Mouse (Mus musculus): ENCODE measurements around the gene Slc22a1. TPM values are rescaled to one million over a fixed set of nuclear protein-coding genes. Genes with fewer than 3 reads are reported as not detected.

Gene Slc22a1
- total RNA-seq, 4 experiments from 2014 or later: 0.97 to 2.4 (median 0.98) TPM; not detected in 1

DNA sequence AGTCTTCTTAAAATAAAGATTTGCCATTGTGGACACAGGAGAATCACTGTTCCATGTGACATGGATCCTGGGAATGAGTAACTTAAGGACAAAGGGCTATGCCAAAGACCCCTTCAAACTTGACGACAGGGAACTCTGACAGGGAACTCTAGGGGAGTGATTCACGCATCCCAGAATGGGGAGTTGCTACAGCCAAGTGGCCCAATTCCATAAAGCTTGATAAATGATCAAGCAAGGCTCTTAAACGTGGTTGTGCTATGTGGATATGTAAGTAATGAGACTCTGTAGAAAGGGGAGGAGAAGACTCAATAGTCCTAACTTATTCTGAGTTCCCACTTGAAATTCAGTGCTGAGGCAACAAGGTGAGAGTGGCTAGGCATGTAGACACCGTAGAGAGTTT is 40.8 kb downstream of the Slc22a1 start:
- no peak for DNase-seq (ENCODE audit: low spot score in 2 of 2)

DNA sequence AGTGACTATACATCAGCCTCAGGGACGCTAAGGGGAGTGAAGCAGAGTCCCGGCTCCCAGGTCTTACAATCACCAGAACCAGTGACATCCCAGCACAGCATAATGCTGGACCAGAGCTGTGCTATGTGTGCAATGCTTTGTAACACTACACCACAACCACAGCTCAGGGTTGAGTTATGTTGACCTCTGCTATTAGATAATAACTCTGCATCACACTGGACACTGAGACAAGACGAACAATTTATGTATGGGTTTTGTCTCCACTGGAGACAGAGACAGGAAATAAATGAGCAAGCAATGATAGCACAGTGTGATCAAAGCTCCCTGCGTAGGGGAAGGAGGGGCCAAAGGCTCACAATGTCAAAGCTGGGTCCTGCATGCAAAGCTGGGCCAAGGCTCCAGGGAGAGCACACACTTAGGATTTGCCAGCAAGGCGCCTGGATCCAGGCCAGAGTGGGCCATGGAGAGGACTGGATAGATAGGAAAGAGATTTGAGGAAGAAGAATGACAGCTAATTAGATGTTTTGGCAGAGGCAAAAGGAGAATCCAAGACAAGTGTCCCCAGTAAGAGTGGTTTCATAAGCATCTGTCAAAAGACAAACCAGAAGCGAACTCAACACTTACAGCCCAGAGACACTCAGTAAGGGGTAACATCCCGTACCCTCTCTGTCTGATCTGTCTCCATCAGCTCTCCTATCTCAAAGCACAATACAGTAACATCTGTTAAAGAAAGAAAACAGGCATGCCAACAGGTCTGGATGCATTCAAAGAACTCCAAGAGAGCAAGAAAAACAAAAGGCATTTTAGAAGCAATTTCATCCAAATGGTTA is 43.6 kb downstream of the Slc22a1 start:
- no peak for DNase-seq (ENCODE audit: low spot score in 2 of 2)

DNA sequence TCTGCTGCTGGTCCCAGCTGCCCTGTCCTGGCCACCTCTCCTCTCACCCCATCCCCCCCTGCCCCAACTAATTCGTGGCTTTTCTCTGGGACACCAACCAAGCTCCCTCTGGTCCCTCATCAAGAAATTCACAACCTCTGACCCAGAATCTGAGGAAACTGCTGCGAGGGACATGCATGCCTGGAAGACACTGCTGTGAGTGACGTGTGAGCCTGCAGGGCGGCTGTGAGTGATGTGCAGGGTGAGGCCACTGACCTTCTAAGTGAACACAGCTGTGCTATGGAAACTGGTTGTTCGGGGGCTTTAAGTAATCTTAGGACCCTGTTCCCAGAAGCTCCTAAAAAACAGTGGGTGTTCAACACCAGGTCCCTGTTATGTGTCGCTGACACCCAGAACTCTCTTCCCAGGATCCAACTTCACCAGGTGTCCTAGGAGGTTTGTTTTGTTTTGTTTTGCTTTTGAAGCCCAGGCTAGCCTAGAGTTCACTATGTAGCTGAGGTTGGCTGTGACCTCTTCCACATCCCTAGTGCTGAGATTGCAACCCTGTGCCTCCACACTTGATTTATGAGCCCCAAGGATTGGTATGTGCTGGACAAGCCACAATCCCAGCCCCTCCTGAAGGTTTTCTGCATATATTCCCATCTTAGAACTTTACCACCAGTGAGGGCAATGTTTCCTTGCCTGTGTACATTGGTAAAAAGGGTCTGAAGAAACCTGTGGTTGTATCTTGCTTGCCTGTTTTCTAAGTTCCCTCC is 44.5 kb downstream of the Slc22a1 start:
- DNase-seq (ENCODE audit: low spot score in 2 of 2): no peak

DNA sequence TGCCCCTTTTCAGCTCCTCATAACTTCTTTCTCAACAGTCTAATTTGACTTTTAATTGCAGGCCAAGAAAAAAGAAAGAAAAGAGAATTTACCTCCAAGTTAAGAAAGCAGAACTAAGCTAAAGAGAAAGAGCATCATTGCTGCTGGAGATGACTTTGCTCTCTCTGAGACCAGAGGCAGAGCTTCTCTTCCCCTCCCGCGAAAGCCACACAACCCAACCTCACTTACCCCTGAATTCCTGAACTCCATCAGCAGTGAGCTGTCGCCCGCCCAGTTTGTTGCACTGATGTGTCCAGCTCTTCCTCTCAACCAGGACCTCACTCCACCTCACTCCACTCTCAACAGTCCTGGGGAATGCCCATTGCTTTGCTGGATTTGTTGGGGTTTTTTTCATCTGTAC is 47.6 kb downstream of the Slc22a1 start:
- DNase-seq (ENCODE audit: low spot score in 2 of 2): no peak

DNA sequence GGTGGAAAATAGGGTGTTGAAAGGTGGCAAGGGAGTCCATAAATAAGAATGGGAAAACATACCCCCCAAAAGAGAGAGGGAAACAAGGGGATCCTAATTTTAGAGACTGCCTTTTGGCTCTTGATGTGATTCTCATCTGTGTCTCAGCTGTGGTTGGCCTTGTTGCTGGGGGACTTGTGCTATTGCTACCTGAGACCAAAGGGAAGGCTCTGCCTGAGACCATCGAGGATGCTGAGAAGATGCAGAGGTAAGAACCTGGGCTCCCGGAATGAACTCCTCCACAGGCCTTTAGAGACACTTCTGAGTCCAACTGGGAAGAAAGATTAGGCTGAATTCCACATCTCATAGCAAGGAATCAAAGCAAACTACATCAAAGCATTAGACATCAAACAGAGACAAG is 56.0 kb downstream of the Slc22a1 start:
- no peak for DNase-seq (ENCODE audit: low spot score in 2 of 2)

DNA sequence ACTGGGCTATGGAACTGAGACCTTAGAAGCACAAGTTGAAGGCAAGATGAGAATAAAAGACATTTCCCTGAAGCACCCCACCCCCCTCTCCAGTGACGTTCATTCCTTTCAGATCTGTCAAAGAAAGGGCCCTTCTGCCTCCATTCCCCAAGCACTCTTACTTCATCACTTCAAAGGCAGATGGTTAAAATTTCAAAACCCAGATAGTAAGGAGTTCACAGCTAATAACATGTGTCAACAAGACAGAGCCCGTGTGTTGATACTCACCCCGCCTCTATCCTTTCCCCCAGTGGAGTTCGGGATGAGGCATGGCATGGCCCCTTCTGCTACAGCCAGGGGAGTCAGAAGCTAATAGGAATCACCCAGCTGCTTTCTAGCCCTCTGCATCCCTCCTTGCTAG is 60.2 kb downstream of the Slc22a1 start:
- DNase-seq (ENCODE audit: low spot score in 2 of 2): no peak

DNA sequence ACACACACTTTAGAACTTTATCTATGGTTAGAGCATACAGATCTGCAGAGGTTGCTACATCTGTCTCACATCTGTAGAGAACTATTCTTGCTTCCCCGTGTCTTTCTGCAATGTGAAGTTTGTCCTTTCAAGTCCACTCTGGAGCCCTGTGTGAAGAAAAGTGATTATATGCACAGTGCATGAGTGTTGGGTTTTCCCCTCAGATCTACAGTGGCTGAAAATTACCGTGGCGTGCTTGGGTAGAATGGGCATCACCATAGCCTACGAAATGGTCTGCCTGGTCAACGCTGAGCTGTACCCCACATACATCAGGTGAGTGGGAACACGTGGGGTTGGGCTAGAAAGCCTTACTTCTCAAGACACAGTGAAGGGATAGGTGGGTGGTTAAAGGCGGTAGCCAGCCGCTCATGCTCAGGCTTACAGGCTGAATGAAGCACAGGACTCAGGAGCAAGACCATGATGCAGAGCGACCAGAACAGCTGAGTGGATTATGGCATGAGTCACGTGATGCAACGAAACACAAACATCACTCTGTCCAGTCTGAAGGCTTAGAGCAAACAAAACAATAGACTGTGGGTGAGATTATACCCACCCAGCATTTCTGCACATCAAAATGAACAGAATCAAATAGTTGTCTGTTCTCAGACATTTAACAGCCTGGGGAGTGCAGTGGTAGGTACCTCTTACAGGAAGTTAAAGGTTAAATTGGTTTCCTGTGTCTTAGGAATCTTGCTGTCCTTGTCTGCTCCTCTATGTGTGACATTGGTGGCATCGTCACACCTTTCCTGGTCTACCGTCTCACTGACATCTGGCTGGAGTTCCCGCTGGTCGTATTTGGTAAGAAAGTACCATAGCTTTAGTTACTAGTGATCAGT is 60.9 kb downstream of the Slc22a1 start:
- DNase-seq (ENCODE audit: low spot score in 2 of 2): no peak

DNA sequence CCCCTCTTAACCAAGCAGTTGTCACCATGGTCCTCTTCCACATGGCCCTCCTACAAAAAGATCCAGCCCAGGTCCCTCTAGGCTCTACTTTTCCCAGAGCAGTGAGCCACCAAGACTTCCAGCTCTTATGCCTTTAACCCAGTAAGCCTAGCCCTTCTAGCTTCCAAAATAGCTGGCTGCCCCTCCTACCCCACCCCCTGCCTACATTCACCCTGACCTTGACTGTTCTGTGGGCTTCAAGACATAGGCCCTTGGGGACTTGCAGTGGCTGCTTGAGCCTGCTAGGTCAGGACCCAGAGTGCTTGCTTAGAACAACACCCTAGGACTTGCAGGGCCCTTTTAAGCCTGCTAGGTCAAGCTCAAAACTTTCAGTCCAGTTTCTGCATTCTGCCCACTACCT is 68.4 kb downstream of the Slc22a1 start:
- no peak for DNase-seq (ENCODE audit: low spot score in 2 of 2)

DNA sequence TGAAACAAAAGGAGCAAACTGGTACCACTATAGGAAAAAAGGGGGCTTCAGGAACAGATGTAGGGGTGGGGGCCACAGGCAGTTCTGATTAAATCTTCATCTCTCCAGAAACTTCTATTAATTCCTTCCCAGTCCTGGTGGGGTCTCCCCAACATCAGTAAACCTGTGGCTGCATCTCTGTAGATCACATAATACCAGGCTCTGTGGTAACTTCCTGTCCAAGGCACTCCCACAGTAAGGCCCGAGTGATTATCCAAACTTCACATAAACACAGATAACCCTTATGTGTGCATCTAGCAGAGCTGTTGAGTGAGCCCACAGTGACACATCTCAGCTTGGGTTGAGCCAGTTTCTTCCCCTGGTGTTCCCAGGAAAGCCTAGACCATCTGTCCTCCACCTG is 69.0 kb downstream of the Slc22a1 start:
- no peak for DNase-seq (ENCODE audit: low spot score in 2 of 2)

Other genes with a start within 250 kb of the Slc22a1 start
- gene Slc22a3, start 168.1 kb downstream of the Slc22a1 start, total RNA-seq (2022): 1 to 10 TPM; 2.6 to 3.5 (median 3.1) TPM
- 1 to 10 TPM in 3 of 4 experiments, under 1 TPM in 1; 0.98 to 1.7 (median 1.4) TPM for gene Slc22a2, start 91.7 kb downstream of the Slc22a1 start, total RNA-seq (2022)
- gene Igf2r, start 93.8 kb upstream of the Slc22a1 start, total RNA-seq (2022): 10 to 100 TPM; 26.6 to 27.7 (median 27.2) TPM
- 10 to 100 TPM; 27.0 to 33.2 (median 27.9) TPM for gene Mas1, start 192.3 kb upstream of the Slc22a1 start, total RNA-seq (2022)
- under 1 TPM in 3 of 4 experiments, not detected in 1; 0.33 to 0.68 (median 0.39) TPM for gene Mrgprh, start 200.2 kb upstream of the Slc22a1 start, total RNA-seq (2022)
- 1 to 10 TPM; 1.5 to 2.9 (median 2.0) TPM for gene Pnldc1, start 234.4 kb upstream of the Slc22a1 start, total RNA-seq (2022)
- gene Tcp1, start 239.9 kb upstream of the Slc22a1 start, total RNA-seq (2022): 100 to 1,000 TPM; 209 to 229 (median 211) TPM
- gene Mrpl18, start 240.5 kb upstream of the Slc22a1 start, total RNA-seq (2022): 10 to 100 TPM; 54.3 to 65.1 (median 61.2) TPM